Mouse (Mus musculus): ENCODE results near the gene Gpr55. TPM values are rescaled to one million over a fixed set of nuclear protein-coding genes. Genes with fewer than 3 reads are reported as not detected.

Gene Gpr55
- polyA plus RNA-seq, 1 experiment: 2.1 TPM

GRCm38 (mm10) chr1:85959889-85960276 lies 924 bp downstream of the Gpr55 start:
- Histone ChIP-seq H3K36me3 (ENCODE audit: control insufficient read depth, insufficient read depth, low read length) (no peaks in the 10 kb centered on the region), H3K27me3 (ENCODE audit: control insufficient read depth, insufficient read depth, low read length) (no peaks in the 10 kb centered on the region), H3K27ac (ENCODE audit: insufficient read depth, low read length) (peak overlapping the region; percentile 21; the same call in 1 of the 2 replicates), H3K4me1 (ENCODE audit: control insufficient read depth, insufficient read depth, insufficient read length) (peaks cover 23% of the 10 kb centered on the region; the same call in 1 of the 2 replicates), H3K4me3 (ENCODE audit: extremely low read depth, insufficient read depth, insufficient read length) (no peak overlapping the region)
- TF ChIP-seq POLR2A (IDR thresholded peaks at IDR 0.05; ENCODE audit: low read depth, low read length) (no peak), CTCF (IDR thresholded peaks at IDR 0.05; ENCODE audit: extremely low read depth, insufficient read depth, insufficient read length, insufficient replicate concordance) (no peak)
- DNase-seq (ENCODE audit: low read depth in 1 of 2, low spot score in 2 of 2): no peak
- WGBS: 74% methylated on average over 2 of the region's 2 CpGs

- DNase-seq (ENCODE audit: low read depth in 1 of 2, low spot score in 2 of 2): no peak
- no peaks in the 10 kb centered on the region for H3K27me3 ChIP-seq (ENCODE audit: control insufficient read depth, insufficient read depth, low read length)
- no peaks in the 10 kb centered on the region for H3K36me3 ChIP-seq (ENCODE audit: control insufficient read depth, insufficient read depth, low read length)
- TF ChIP-seq CTCF (IDR thresholded peaks at IDR 0.05; ENCODE audit: extremely low read depth, insufficient read depth, insufficient read length, insufficient replicate concordance): no peak
- peak overlapping the region; percentile 21; the same call in 1 of the 2 replicates for H3K27ac ChIP-seq (ENCODE audit: insufficient read depth, low read length)
- peaks cover 23% of the 10 kb centered on the region; the same call in 1 of the 2 replicates for H3K4me1 ChIP-seq (ENCODE audit: control insufficient read depth, insufficient read depth, insufficient read length)
- WGBS: 69% methylated on average over 6 of the region's 6 CpGs
- no peak overlapping the region for H3K4me3 ChIP-seq (ENCODE audit: extremely low read depth, insufficient read depth, insufficient read length)
These were observed 1.5 kb downstream of the Gpr55 start for GRCm38 (mm10) chr1:85959129-85959888.

DNA sequence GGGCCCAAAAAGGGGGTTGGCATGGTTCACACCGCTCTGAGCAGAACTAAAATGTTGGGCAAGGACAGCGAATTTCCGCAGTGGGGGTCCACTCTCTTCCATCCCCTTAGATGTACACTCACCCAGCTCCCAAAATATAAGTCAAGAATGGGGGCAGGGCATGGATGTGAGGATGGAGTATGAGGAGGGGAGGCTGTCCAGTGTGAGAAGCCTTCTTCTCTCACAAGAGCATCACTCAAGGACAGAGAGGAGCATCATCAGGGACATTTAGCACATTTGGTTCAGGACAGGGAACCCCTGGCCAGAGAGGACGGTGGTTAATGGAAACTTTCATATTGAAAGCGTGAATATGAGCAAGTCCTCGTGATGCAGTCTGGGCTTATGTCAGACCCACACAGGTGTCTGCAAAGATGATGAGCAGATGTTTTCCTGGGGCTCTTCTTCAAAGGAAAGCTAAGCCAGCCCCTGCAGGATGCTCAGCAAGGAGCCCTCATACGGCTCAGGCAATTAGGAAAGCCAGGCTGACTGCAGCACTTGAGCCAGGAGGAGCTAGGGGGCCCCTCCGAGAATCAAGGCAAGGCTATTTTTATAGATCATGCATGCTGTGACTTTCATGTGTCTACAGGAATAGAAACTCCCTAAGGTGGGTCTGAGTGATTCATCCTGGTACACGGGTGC lies 2.7 kb downstream of the Gpr55 start:
- TF ChIP-seq CTCF (IDR thresholded peaks at IDR 0.05; ENCODE audit: extremely low read depth, insufficient read depth, insufficient read length, insufficient replicate concordance) (no peak), POLR2A (IDR thresholded peaks at IDR 0.05; ENCODE audit: low read depth, low read length) (no peak)
- no peak for DNase-seq (ENCODE audit: low read depth in 1 of 2, low spot score in 2 of 2)
- Histone ChIP-seq H3K36me3 (ENCODE audit: control insufficient read depth, insufficient read depth, low read length) (no peaks in the 10 kb centered on the region), H3K4me3 (ENCODE audit: extremely low read depth, insufficient read depth, insufficient read length) (no peak overlapping the region), H3K27me3 (ENCODE audit: control insufficient read depth, insufficient read depth, low read length) (no peaks in the 10 kb centered on the region), H3K4me1 (ENCODE audit: control insufficient read depth, insufficient read depth, insufficient read length) (peaks cover 23% of the 10 kb centered on the region; the same call in 1 of the 2 replicates), H3K27ac (ENCODE audit: insufficient read depth, low read length) (peak overlapping the region; percentile 17; the same call in 1 of the 2 replicates)
- WGBS: 49% methylated on average over 9 of the region's 9 CpGs

DNA sequence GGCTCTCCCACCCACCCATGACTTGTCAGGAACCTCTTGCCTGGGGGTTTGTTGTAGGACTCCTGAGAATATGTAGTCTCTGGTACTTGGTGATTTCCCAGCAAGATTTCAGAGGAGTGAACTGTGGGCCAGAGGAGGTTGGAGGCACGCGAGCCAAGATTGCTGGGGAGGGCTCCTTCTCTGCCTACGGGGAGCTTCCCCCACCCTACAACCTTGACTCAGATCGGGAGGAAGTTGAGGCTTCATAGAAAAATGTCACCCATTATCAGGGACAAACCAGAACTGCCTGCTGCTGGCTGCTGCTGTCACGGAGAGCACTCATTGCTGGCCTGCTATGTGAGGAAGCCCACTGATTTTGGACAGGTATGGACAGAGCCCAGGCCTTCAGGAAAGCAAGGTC lies 3.5 kb downstream of the Gpr55 start:
- no peak for DNase-seq (ENCODE audit: low read depth in 1 of 2, low spot score in 2 of 2)
- no peaks in the 10 kb centered on the region for H3K36me3 ChIP-seq (ENCODE audit: control insufficient read depth, insufficient read depth, low read length)
- H3K4me1 ChIP-seq (ENCODE audit: control insufficient read depth, insufficient read depth, insufficient read length): peaks cover 23% of the 10 kb centered on the region; the same call in 1 of the 2 replicates
- WGBS: 7% methylated on average over 5 of the region's 5 CpGs
- no peaks in the 10 kb centered on the region for H3K27me3 ChIP-seq (ENCODE audit: control insufficient read depth, insufficient read depth, low read length)
- H3K4me3 ChIP-seq (ENCODE audit: extremely low read depth, insufficient read depth, insufficient read length): no peak overlapping the region
- TF ChIP-seq CTCF (IDR thresholded peaks at IDR 0.05; ENCODE audit: extremely low read depth, insufficient read depth, insufficient read length, insufficient replicate concordance) (no peak), POLR2A (IDR thresholded peaks at IDR 0.05; ENCODE audit: low read depth, low read length) (no peak)
- 0 out of 2 replicates have a peak overlapping the region, but pooled peaks have one; percentile 17 for H3K27ac ChIP-seq (ENCODE audit: insufficient read depth, low read length)

DNA sequence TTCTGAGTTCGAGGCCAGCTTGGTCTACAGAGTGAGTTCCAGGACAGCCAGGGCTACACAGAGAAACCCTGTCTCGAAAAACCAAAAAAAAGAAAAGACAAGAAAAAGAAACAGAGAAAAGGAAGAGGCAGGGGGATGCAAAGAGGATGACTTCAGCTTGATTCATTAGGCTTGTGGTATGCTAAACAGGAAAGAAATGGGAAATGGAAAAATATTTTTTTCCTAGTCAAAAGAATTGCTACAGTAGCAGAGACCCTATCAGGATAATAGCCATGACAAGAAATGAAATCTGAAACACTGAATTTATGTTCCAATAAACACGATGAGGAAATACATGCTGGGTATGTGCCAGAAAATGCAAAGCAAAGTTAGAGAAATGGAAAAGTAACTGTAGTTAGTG lies 5.7 kb downstream of the Gpr55 start:
- Histone ChIP-seq H3K27me3 (ENCODE audit: control insufficient read depth, insufficient read depth, low read length) (no peaks in the 10 kb centered on the region), H3K4me3 (ENCODE audit: extremely low read depth, insufficient read depth, insufficient read length) (no peak overlapping the region), H3K27ac (ENCODE audit: insufficient read depth, low read length) (no peak overlapping the region), H3K36me3 (ENCODE audit: control insufficient read depth, insufficient read depth, low read length) (no peaks in the 10 kb centered on the region), H3K4me1 (ENCODE audit: control insufficient read depth, insufficient read depth, insufficient read length) (peaks cover 14% of the 10 kb centered on the region; the same call in 1 of the 2 replicates)
- no peak for TF ChIP-seq CTCF (IDR thresholded peaks at IDR 0.05; ENCODE audit: extremely low read depth, insufficient read depth, insufficient read length, insufficient replicate concordance)
- TF ChIP-seq POLR2A (IDR thresholded peaks at IDR 0.05; ENCODE audit: low read depth, low read length): no peak
- DNase-seq (ENCODE audit: low read depth in 1 of 2, low spot score in 2 of 2): no peak
- WGBS: 67% methylated on average over 3 of the region's 3 CpGs

DNA sequence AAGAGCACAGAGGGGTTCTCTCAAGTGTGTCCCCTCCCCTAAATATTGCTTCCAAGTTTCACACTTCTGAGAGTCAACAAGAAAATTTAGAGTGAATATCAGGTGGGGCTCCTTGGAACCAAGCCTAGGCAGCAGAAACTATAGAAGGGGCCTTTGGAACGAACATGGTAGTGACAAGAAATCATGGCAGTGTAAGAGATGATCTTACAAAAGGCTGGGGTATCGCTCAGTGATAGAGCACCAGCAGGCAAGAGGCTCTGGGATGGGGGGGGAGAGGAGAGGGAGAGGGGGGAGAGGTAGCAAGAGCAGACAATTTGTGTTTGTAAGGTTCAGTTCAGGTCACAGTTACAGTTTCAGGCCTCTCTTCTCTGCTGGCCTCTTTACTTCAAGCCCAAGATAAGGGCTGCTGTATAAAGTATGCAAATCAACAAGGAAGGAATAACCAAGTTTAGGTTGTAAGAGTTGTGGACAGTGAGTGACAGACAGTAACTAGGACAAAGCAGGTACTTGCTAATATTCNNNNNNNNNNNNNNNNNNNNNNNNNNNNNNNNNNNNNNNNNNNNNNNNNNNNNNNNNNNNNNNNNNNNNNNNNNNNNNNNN lies 11.6 kb downstream of the Gpr55 start:
- H3K4me1 ChIP-seq (ENCODE audit: control insufficient read depth, insufficient read depth, insufficient read length): no peaks in the 10 kb centered on the region
- no peaks in the 10 kb centered on the region for H3K27me3 ChIP-seq (ENCODE audit: control insufficient read depth, insufficient read depth, low read length)
- no peak overlapping the region for H3K27ac ChIP-seq (ENCODE audit: insufficient read depth, low read length)
- H3K36me3 ChIP-seq (ENCODE audit: control insufficient read depth, insufficient read depth, low read length): no peaks in the 10 kb centered on the region
- no peak overlapping the region for H3K4me3 ChIP-seq (ENCODE audit: extremely low read depth, insufficient read depth, insufficient read length)
- DNase-seq (ENCODE audit: low read depth in 1 of 2, low spot score in 2 of 2): no peak
- 86% methylated on average over 2 of the region's 2 CpGs for WGBS
- TF ChIP-seq POLR2A (IDR thresholded peaks at IDR 0.05; ENCODE audit: low read depth, low read length) (no peak), CTCF (IDR thresholded peaks at IDR 0.05; ENCODE audit: extremely low read depth, insufficient read depth, insufficient read length, insufficient replicate concordance) (no peak)

All from spleen, adult 2 months (tissue).